Comparison of ENCODE assay signal across 8 mouse cellular contexts in the genomic region with DNA sequence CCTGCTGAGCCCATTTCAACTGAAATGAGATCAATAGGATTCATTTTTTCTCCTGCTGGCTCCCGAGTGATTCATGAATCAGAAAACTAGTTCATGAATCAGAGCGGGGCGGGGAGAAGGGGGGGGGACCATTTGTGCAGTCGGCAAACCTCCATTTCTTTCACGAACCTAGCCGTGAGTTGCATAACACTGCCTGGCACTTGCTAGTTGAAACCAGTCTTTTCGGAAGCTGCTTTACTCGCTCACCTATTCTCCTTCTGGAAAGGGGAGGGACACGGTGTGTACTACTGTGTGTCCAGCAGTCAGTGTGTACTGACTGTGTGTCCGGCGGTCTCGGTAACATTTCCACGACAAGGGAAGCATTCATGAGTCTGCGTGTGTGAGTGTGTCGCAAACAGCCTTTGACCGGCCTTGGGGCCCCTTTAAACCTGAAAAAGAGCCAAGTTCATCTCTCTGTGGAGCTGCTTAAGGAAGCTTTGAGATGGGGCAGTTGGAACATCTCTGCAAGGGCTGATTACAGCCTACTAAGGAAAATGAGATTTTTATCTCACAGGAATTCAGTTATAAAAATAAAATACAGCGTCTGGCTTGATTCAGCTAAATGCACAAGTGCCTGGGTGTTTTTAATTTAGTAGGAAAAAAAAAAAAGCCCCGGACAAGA.
A peak's percentile ranks its signal among the peaks of the same experiment; 100 is the strongest.
DNase-seq lines count a peak whose midpoint lies in the region; ATAC-seq and TF ChIP-seq lines count a peak whose summit lies in the region.

No protein-coding gene starts in this region.

- no peaks in the 10 kb centered on the region for H3K27me3 ChIP-seq in Patski
- H3K27me3 ChIP-seq in hindbrain, embryonic 10.5 days (ENCODE audit: insufficient read depth, poor library complexity, severe bottlenecking): peaks cover 4% of the 10 kb centered on the region; the same call in 1 of the 2 replicates

- 44% methylated on average over 18 of the region's 18 CpGs for WGBS in hindbrain, embryonic 10.5 days
- WGBS in lung, adult 2 months: 7% methylated on average over 18 of the region's 18 CpGs
- 1% methylated on average over 18 of the region's 18 CpGs for WGBS in olfactory bulb, adult 2 months

- no peaks in the 10 kb centered on the region for H3K9me3 ChIP-seq in hindbrain, embryonic 10.5 days

- no peak overlapping the region for H3K4me3 ChIP-seq in hindbrain, embryonic 10.5 days
- H3K4me3 ChIP-seq in lung, adult 2 months (replicated peaks; ENCODE audit: extremely low read depth, low read depth, low read length): peak overlapping the region; percentile 17
- H3K4me3 ChIP-seq in olfactory bulb, adult 2 months (ENCODE audit: insufficient read depth, low read depth, low read length): peak overlapping the region; percentile 35

- H3K27ac ChIP-seq in hindbrain, embryonic 10.5 days: peak overlapping the region; percentile 89
- peak overlapping the region; percentile 100 for H3K27ac ChIP-seq in olfactory bulb, adult 2 months (ENCODE audit: insufficient read depth, low read depth, low read length)

- no peak for TF ChIP-seq CTCF in Patski (IDR thresholded peaks at IDR 0.05)
- TF ChIP-seq CTCF in lung, adult 2 months (IDR thresholded peaks at IDR 0.05; ENCODE audit: insufficient read depth, low read length): no peak
- no peak for TF ChIP-seq CTCF in olfactory bulb, adult 2 months (IDR thresholded peaks at IDR 0.05; ENCODE audit: insufficient read depth, low read depth, low read length)

- TF ChIP-seq POLR2A in lung, adult 2 months (IDR thresholded peaks at IDR 0.05; ENCODE audit: borderline replicate concordance, extremely low read depth, low read depth, low read length): peak; percentile 51; the same call in 1 of the 2 replicates
- no peak for TF ChIP-seq POLR2A in olfactory bulb, adult 2 months (IDR thresholded peaks at IDR 0.05; ENCODE audit: insufficient read depth, low read depth, low read length)

- in situ Hi-C loops in Patski (cut with MboI; ENCODE audit: low pct_unique_long_range_greater_than_20kb): loop anchor here (5.0 kb wide), 2 partner anchors 182 to 257 kb away; no protein-coding TSS in a partner anchor

- no peaks in the 10 kb centered on the region for H3K36me3 ChIP-seq in hindbrain, embryonic 10.5 days

- POLR2A ChIA-PET in Patski (lab: Charles Lee): interaction anchor here (0.6 to 3.4 kb wide), 14 partner anchors 20 to 253 kb away, joined by 3 to 38 read pairs (median 4); a partner anchor contains a TSS

- peaks cover 86% of the 10 kb centered on the region for H3K4me1 ChIP-seq in hindbrain, embryonic 10.5 days (replicated peaks)
- peaks cover 57% of the 10 kb centered on the region for H3K4me1 ChIP-seq in lung, adult 2 months (ENCODE audit: control insufficient read depth, insufficient read depth, low read length)
- peaks cover 63% of the 10 kb centered on the region for H3K4me1 ChIP-seq in olfactory bulb, adult 2 months (ENCODE audit: control insufficient read depth, insufficient read depth, low read length)

- CTCF ChIA-PET in Patski (lab: Charles Lee): interaction anchor here (1.0 to 1.7 kb wide), 8 partner anchors 17 to 184 kb away, joined by 3 to 7 read pairs (median 4); no protein-coding TSS in a partner anchor

- DNase-seq in Patski (ENCODE audit: low read depth, low spot score): no peak
- DNase-seq in cerebellum, adult 11 months: peak; percentile 66
- peak; percentile 47 to 51 for DNase-seq in frontal cortex, postnatal 10 days (ENCODE audit: low spot score in 2 of 2)
- no peak for DNase-seq in hindbrain, embryonic 10.5 days (ENCODE audit: low spot score)
- peak; percentile 60 for DNase-seq in layer of hippocampus, adult 9-10 months (ENCODE audit: low spot score)
- DNase-seq in lung, adult 2 months: peak; percentile 76

- ATAC-seq in Patski: peak; percentile 7
- ATAC-seq in erythroblast, adult 5-6 weeks (replicated peaks; ENCODE audit: low FRiP score, poor library complexity, severe bottlenecking): no peak

Comparison
In these comparisons a context has a peak if more than half of its experiments do, and no peak if none do; other contexts are left out.
1. DNase-seq: peak in cerebellum, adult 11 months (single experiment), frontal cortex, postnatal 10 days (2 of 2), layer of hippocampus, adult 9-10 months (single experiment) and lung, adult 2 months (single experiment); none in Patski (single experiment) and hindbrain, embryonic 10.5 days (single experiment).